Mouse (Mus musculus) gastrocnemius, postnatal 36 days (tissue): ENCODE data around the gene Ublcp1. TPM values are rescaled to one million over a fixed set of nuclear protein-coding genes. Genes with fewer than 3 reads are reported as not detected.

Experiments used
- DNase-seq, 2 experiments: peaks; one replicate each; pipeline ENCODE4 v3.0.0; 2022
- intact Hi-C: fragments of 180-260 bp; cut with DNase I; formaldehyde crosslinking; loops from one replicate; pipeline ENCODE4 v1.15.1; 2025
- microRNA-seq, 2 experiments: library from miRNA; unstranded; fragments of <30 nt; microRNA quantifications; one replicate each; pipeline ENCODE4 v1.2.0; 2021
- total RNA-seq, 2 experiments: library from RNA; stranded (reverse); gene quantifications; 2 replicates each; pipeline ENCODE4 v1.2.3; 2021

Gene Ublcp1
- total RNA-seq, 2 experiments from 2014 or later: 22.4 to 28.9 TPM

GRCm38 (mm10) chr11:44427951-44428350 is 42.3 kb downstream of the Ublcp1 start:
- intact Hi-C loops: no loop called here
- no peak for DNase-seq

GRCm38 (mm10) chr11:44425626-44426025 is 44.7 kb downstream of the Ublcp1 start:
- intact Hi-C loops: no loop called here
- DNase-seq: no peak

- intact Hi-C loops: no loop called here
- DNase-seq: no peak
These were observed 45.3 kb downstream of the Ublcp1 start for GRCm38 (mm10) chr11:44425006-44425405.

- DNase-seq: no peak
- intact Hi-C loops: no loop called here
These were observed 46.3 kb downstream of the Ublcp1 start for GRCm38 (mm10) chr11:44423955-44424354.

- no peak for DNase-seq
- intact Hi-C loops: no loop called here
These were observed 47.0 kb downstream of the Ublcp1 start for GRCm38 (mm10) chr11:44423261-44423660.

- intact Hi-C loops: no loop called here
- no peak for DNase-seq
These were observed 47.8 kb downstream of the Ublcp1 start for GRCm38 (mm10) chr11:44422337-44423111.

GRCm38 (mm10) chr11:44417403-44417802 is 52.9 kb downstream of the Ublcp1 start:
- intact Hi-C loops: no loop called here
- DNase-seq: no peak

- no peak for DNase-seq
- intact Hi-C loops: no loop called here
These were observed 55.7 kb downstream of the Ublcp1 start for GRCm38 (mm10) chr11:44414605-44415004.

GRCm38 (mm10) chr11:44413371-44413770 is 56.9 kb downstream of the Ublcp1 start:
- intact Hi-C loops: no loop called here
- DNase-seq: no peak

GRCm38 (mm10) chr11:44412276-44412675 is 58.0 kb downstream of the Ublcp1 start:
- intact Hi-C loops: no loop called here
- no peak for DNase-seq

GRCm38 (mm10) chr11:44410413-44410812 is 59.9 kb downstream of the Ublcp1 start:
- DNase-seq: no peak
- intact Hi-C loops: no loop called here

- intact Hi-C loops: no loop called here
- no peak for DNase-seq
These were observed 61.7 kb downstream of the Ublcp1 start for GRCm38 (mm10) chr11:44408626-44409025.

- intact Hi-C loops: no loop called here
- no peak for DNase-seq
These were observed 63.8 kb downstream of the Ublcp1 start for GRCm38 (mm10) chr11:44406457-44406856.

- no peak for DNase-seq
- intact Hi-C loops: no loop called here
These were observed 64.3 kb downstream of the Ublcp1 start for GRCm38 (mm10) chr11:44405961-44406360.

- intact Hi-C loops: no loop called here
- no peak for DNase-seq
These were observed 65.2 kb downstream of the Ublcp1 start for GRCm38 (mm10) chr11:44405113-44405512.

Small RNAs within 50 kb of the gene (microRNA-seq; reads per million reads assigned to microRNA genes)
- gene Gm22121: 0 reads per million in 2 experiments

Other genes with a start within 250 kb of the Ublcp1 start
- gene Il12b, start 70.4 kb downstream of the Ublcp1 start, total RNA-seq: not detected
- gene Rnf145, start 48.5 kb upstream of the Ublcp1 start, total RNA-seq: 1 to 10 TPM; 7.0 to 7.1 TPM
- 10 to 100 TPM in 1 of 2 experiments, 1 to 10 TPM in 1; 9.5 to 10.0 TPM for gene Ebf1, start 146.8 kb upstream of the Ublcp1 start, total RNA-seq